Mouse (Mus musculus) mesoderm, embryonic 11.5 days (tissue): ENCODE measurements at regions not wholly inside any gene's neighbourhood (a gene's known extent, or its start where the extent isn't known, plus 50 kb on each side); places are given as distances from the start of the nearest gene placed in this dataset.
A peak's percentile ranks its signal among the peaks of the same experiment; 100 is the strongest.

Source experiments
- DNase-seq: peaks from one replicate; pipeline ENCODE4 v3.0.0-alpha.2; 2012; ENCODE audit warnings: low read depth, low spot score

DNA sequence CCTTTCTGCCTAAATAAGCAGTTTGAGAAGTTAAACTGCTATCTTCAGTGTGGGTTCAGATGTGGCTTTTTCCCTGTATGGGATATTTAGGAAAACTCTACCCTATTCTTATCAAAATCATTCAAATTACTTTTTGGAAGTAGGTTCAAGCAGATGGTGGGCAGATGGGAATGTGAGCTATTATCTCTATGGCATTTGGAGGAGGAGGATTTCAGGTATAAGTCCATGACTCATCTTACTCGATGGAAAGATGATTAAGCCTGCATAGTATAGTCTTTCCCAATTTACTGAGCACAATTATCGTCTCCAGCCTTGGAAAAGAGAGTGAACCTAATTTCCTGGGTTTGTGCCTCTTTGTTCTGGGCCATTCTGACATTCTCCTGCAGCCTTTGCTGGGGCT lies 1413.2 kb downstream of the D3Ertd751e start:
- DNase-seq: no peak

GRCm38 (mm10) chr3:43160530-43160929 lies 1418.1 kb downstream of the D3Ertd751e start:
- no peak for DNase-seq

DNA sequence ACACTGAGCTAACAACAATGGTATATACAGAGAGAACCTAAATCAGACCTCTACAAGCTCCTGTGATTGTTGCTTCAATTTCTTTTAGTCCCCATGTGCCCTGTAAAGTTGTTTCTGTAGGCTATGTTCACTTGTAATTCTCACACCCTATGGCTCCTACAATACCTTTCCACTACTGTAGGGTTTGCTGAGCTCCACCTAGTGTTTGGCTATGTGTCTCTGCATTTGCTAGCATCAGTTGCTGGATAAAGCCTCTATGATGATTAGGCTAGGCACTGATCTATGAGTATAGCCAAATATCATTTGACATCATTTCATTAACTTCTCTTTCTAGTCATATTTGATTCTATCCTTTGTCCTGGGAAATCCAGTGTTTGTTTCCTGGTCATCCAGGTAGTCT lies 1440.4 kb downstream of the D3Ertd751e start:
- no peak for DNase-seq

DNA sequence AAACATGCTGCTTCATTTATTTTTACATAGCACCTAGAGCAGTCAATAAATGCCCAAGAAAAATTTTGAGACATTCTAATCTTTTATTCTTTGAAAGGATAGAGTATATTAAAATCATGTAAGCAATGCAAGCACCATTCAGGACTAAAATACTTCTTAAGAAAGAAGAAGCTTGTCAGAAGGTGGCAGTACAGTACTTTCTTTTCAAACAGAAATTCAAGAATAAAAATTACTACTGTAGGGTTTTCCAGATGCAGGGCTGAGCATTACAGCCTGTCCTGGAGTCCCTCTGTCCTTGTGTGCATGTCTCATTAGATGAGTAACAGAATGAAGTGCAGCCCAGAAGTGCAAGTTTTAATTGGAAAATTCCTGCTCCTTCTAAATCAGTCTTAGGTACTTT lies 1457.5 kb downstream of the D3Ertd751e start:
- DNase-seq: no peak

DNA sequence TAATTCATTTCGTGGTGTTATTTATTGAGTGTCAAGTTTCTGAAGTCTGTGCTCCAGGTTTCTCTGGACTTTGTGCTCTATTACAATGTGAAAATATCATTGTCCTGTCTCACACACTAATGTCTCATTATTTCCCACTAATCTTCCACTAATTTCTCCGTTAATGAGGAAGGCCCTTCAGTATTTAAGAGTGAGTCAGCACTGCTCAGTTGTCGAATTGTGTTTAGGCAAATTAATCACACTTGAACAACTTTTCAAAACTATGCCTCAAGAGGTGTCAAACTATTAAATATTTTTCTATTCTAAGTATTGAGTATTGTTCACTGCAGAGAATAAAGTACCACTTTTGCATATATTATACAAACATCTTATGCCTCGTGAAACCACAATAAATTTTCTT lies 1467.2 kb downstream of the D3Ertd751e start:
- no peak for DNase-seq

- no peak for DNase-seq
Measured at GRCm38 (mm10) chr3:43218726-43219125, 1476.3 kb downstream of the D3Ertd751e start.

DNA sequence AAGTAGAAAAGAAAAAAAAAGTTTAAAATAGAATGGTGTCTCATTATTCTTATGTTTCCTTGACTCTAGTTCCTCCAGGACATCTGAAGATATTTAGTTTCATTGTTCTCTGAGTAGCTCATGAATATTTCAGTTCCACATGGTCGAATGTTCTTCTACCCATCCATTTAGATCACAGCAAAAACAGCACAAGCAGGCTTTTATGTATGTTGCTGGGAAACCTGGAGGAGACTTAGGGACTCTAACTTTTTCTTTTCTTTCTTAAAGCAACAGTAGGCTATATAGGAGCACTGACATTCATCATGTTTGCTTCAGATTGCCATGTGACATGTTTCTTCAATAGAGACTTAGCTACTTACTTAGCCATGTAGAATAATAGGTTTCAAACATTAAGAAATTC lies 1504.2 kb downstream of the D3Ertd751e start:
- DNase-seq: peak; percentile 3
